Mouse (Mus musculus): ENCODE measurements around the gene Ankrd55.

DNA sequence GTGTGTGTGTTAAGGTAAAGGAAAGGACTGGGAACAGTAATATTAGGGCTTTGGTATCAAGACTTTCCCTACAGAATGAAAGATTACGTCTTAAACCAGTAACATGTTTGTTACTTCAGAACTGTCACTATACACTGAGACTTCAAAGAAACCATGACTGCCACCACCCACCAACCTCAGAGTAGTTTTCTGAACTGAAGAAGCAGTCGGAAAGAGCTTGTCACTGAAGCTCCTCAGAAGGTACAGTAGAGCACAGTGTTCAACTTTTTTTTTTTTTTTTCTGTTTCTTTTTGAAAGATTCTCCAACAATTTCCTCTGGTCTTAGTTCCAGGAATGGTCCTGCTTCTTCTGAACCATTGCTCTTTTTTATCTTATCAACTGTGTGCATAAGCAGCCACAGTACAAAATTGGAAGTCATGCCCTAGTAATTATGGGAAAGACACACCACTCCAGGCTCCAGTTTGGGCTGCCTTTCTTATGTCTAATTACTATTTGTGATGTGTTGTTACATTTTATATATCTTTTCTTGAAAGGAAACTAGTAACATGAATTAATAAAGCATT is 129.7 kb downstream of the Ankrd55 start:
- TF ChIP-seq CTCF (conservative IDR thresholded peaks at IDR 0.05; ENCODE audit: low read length) (no peak), NANOG (IDR thresholded peaks at IDR 0.05; ENCODE audit: borderline replicate concordance, low read length) (no peak)

Data from E14TG2a.4 (cell line).